In the genomic region with DNA sequence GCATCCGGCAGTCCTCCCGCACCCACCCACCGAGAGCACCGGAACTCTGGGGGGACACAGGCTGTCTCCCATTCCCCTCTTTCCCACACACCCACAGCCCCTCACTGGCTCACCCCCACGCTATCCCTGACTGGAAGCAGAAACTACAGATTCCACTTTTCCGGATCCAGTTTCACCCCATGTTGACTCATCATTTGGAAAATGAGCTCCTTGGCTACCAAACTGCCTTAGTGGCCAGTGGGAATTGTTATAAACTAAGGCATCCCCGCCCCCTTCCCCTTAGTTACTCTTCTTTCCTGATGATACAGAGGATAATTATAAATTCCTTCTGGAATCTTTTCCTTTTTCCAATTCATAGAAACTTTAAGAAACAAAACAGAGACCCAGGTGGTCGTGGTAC, we compare ENCODE assay signal across 22 mouse cellular contexts.
"Had no signal": no experiment of that assay in that cellular context is flagged by ENCODE, and none has a peak within 500 bp of the region (broad histone marks: within the 10 kb centered on the region; RNA-seq: fewer than 3 reads in every experiment).

No protein-coding gene starts in this region.

- H3K36me3 ChIP-seq: intestine, embryonic 15.5 days; limb, embryonic 12.5 days; limb, embryonic 15.5 days; midbrain, embryonic 12.5 days; midbrain, embryonic 15.5 days; neural tube, embryonic 13.5 days; stomach, embryonic 15.5 days had no signal

- DNase-seq: kidney, adult 11 months; kidney, adult 8-10 months; kidney, postnatal 10 days; left cerebral cortex, postnatal 4 days; liver, postnatal 0 days; lung, embryonic 14.5 days; retina, postnatal 1 day; right cerebral cortex, postnatal 25 days; spleen, adult 18-20 months; thymus, adult 2 months; thymus, postnatal 25 days had no signal

- H3K27ac ChIP-seq: intestine, embryonic 15.5 days; limb, embryonic 12.5 days; limb, embryonic 15.5 days; liver, embryonic 14.5 days; macrophage; midbrain, embryonic 12.5 days; midbrain, embryonic 15.5 days; neural tube, embryonic 13.5 days had no signal

- H3K9ac ChIP-seq: intestine, embryonic 15.5 days; limb, embryonic 12.5 days; limb, embryonic 15.5 days; liver, embryonic 14.5 days; liver, postnatal 0 days; lung, embryonic 14.5 days; midbrain, embryonic 12.5 days; midbrain, embryonic 15.5 days; neural tube, embryonic 13.5 days; stomach, embryonic 15.5 days had no signal

- H3K4me2 ChIP-seq: intestine, embryonic 15.5 days; limb, embryonic 15.5 days; liver, embryonic 11.5 days; lung, embryonic 14.5 days; midbrain, embryonic 12.5 days; midbrain, embryonic 15.5 days had no signal

- H3K27me3 ChIP-seq: intestine, embryonic 15.5 days; limb, embryonic 12.5 days; limb, embryonic 15.5 days; midbrain, embryonic 12.5 days; midbrain, embryonic 15.5 days; neural tube, embryonic 13.5 days; stomach, embryonic 15.5 days had no signal

- H3K4me3 ChIP-seq: intestine, embryonic 15.5 days; limb, embryonic 12.5 days; limb, embryonic 15.5 days; midbrain, embryonic 12.5 days; midbrain, embryonic 15.5 days; neural tube, embryonic 13.5 days; stomach, embryonic 15.5 days had no signal

- H3K4me1 ChIP-seq: midbrain, embryonic 15.5 days had no signal

- H3K9me3 ChIP-seq: intestine, embryonic 15.5 days; limb, embryonic 12.5 days; limb, embryonic 15.5 days; midbrain, embryonic 12.5 days; midbrain, embryonic 15.5 days; neural tube, embryonic 13.5 days; stomach, embryonic 15.5 days had no signal

- ATAC-seq: liver, postnatal 0 days; lung, postnatal 0 days; midbrain, embryonic 15.5 days had no signal
